Mouse (Mus musculus): ENCODE data around the gene Glul.

Glul gene

DNA sequence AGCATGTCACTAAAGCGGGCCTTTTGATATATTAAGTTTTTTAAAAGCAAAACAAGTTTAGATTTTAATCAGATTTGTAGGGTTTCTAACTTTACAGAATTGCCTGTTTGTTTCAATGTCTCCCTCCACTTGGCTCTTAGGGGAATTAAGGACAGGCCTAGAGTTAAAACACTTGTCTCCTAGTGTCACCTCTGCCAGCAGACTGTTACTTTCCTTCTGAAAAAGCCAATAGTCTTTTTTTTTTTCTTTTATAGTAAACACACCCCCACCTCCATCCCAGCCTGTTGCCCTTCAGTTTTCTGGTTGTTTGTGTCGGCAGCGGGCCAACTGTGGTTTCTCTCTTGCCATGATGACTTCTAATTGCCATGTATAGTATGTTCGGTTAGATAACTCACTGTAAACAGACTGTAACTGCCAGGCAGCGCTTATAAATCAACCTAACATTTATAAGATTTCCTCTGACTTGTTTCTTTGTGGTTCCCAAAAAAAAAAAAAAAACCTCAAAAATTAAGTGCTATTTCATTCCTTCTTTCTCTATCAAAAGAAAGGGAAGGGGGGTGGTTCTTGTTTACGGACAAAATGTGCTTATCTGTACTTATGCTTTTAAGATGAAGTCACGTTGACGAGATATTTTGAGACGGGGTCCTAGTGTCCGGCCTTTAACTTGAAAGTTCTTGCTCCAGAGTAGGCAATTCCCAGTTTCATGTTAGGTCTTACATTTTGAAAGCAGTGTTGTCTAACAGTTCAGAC, 9.6 kb downstream of the Glul start:
- DNase-seq (ENCODE audit: low read depth, low spot score): no peak

- DNase-seq (ENCODE audit: low read depth, low spot score): no peak
These were observed 10.2 kb downstream of the Glul start for GRCm38 (mm10) chr1:153909963-153910291.

- DNase-seq (ENCODE audit: low read depth, low spot score): peak; percentile 34
These were observed 10.7 kb downstream of the Glul start for GRCm38 (mm10) chr1:153910423-153910822.

- DNase-seq (ENCODE audit: low read depth, low spot score): no peak
These were observed 11.6 kb downstream of the Glul start for GRCm38 (mm10) chr1:153911276-153911795.

- DNase-seq (ENCODE audit: low read depth, low spot score): no peak
These were observed 14.1 kb downstream of the Glul start for GRCm38 (mm10) chr1:153913869-153914268.

DNA sequence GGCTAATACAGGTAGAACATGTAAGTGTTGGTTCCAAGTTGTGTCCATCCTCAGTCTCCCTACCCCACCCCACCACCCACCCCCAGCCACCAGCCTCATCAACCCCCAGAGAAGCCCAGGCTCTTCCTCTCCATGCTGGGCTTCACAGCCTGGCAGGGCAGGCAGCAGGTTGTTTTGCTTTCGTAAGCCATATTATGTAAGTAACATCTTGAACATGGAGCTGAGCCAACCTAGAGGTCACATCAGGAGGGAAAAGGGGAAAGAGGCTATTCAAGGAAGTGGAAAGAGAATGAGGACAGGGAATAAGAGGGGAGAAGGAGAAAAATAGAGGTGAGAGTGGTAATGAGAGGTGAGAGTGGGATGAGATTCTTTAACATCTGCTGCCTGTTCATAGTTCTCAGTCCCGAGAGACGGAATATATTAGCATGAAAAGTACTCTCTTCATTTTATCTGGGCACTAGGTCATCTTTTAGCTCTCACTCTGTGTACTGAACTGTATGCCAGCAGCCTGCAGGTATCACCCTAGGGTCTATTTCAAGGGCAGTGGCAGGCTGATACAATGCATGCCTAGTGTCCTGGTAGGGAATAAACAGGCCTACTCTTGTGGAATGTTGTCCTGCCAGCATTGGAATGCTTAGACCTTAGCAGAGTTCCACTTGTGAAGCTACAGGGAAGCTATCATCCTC, 18.9 kb downstream of the Glul start:
- DNase-seq (ENCODE audit: low read depth, low spot score): no peak

DNA sequence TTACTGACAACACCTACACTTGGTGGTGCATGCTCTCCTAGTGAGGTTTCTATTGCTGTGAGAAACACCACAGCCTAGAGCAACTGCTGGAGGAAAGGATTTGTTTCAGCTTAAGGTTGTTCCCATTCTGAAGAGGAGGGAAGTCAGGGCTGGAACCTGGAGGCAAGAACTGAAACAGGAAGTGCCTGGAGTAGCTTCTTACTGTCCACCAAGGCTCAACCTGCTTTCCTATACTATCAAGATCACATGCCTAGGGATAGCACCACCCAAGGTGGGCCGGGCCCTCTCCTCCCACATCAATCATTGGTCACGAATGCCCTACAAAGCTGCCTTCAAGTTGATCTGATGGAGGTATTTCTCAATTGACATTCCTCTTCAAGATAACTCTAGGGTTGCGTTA, 21.9 kb downstream of the Glul start:
- no peak for DNase-seq (ENCODE audit: low read depth, low spot score)

- no peak for DNase-seq (ENCODE audit: low read depth, low spot score)
These were observed 22.9 kb downstream of the Glul start for GRCm38 (mm10) chr1:153922571-153923021.

GRCm38 (mm10) chr1:153924395-153925385, 24.9 kb downstream of the Glul start:
- no peak for DNase-seq (ENCODE audit: low read depth, low spot score)

- no peak for DNase-seq (ENCODE audit: low read depth, low spot score)
These were observed 30.7 kb downstream of the Glul start for GRCm38 (mm10) chr1:153930431-153930830.

DNA sequence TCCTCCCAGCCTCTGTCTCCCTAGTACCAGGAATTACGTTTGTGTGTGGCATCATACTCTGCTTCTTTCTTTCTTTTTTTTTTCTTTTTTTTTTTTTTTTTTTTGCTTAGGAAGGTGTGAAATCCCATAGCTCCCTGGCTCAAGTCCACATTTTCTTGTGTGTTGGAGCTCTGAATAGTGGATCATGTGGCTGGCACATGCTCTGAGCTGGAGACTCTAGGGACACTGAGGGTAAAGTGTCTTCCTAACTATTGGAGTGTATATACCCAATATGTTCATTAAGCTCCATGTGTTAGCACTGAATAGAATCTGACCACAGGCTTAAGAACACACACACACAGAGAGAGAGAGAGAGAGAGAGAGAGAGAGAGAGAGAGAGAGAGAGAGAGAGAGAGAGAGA, 34.0 kb downstream of the Glul start:
- no peak for DNase-seq (ENCODE audit: low read depth, low spot score)

GRCm38 (mm10) chr1:153935844-153936380, 36.2 kb downstream of the Glul start:
- DNase-seq (ENCODE audit: low read depth, low spot score): peak; percentile 50

DNA sequence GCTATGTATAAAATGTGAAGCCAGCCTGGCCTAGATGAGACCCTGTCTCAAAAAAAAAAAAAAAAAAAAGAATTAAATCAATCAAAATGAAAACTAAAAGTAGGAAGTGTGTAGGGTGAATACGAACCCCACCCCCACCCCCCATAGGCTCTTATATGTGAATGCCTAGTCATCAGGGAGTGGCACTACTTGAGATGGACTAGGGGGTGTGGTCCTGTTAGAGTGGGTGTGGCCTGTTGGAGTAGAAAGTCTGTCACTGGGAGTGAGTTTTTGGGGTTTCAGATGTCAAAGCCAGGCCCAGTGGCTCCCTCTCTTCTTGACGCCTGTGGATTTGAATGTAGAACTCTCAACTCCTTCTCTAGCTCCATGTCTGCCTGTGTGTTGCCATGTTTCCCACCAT, 37.3 kb downstream of the Glul start:
- DNase-seq (ENCODE audit: low read depth, low spot score): no peak

GRCm38 (mm10) chr1:153940986-153941385, 41.2 kb downstream of the Glul start:
- peak; percentile 85 for DNase-seq (ENCODE audit: low read depth, low spot score)

GRCm38 (mm10) chr1:153945181-153945580, 45.4 kb downstream of the Glul start:
- no peak for DNase-seq (ENCODE audit: low read depth, low spot score)

- no peak for DNase-seq (ENCODE audit: low read depth, low spot score)
These were observed 47.2 kb downstream of the Glul start for GRCm38 (mm10) chr1:153946971-153947370.

DNA sequence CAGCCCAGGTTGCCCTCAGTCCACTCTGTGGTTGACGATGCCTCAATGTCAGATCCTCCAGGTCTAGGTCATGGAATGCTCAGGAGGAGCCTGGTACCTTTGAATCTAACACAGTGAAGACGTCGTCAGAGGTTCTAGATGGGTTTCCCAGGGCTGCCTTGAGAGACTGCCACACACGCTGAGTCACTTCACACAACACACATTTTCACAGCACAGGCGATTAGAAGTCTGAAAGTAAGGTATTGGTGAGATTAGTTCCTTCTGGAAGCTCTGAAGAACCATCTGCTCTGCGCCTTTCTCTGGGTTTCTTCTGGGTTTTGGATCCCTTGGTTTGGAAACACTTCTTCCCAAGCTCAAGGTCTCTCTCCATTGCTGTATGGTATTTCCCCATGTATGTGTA, 48.1 kb downstream of the Glul start:
- peak; percentile 75 for DNase-seq (ENCODE audit: low read depth, low spot score)

- peak; percentile 62 for DNase-seq (ENCODE audit: low read depth, low spot score)
These were observed 53.5 kb downstream of the Glul start for GRCm38 (mm10) chr1:153953232-153953631.

DNA sequence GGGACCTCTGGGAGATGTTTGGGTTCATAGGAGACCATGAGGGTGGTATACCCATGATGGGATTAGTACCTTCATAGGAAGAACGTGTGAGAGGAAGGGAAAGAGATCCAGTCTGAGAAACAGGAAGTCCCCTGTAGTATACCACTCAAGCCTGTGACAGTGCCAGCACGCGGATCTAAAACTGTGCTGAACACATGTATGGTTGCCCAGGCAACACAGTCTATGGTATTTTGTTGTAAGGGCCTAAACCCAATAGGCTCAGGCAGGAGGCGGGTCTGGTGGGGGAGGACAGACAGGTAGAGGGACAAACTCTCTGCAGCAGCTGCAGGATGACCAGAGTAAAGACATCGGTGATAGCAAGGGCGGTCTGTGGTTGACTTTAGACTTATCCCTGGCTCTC, 54.1 kb downstream of the Glul start:
- peak; percentile 66 for DNase-seq (ENCODE audit: low read depth, low spot score)

- no peak for DNase-seq (ENCODE audit: low read depth, low spot score)
These were observed 58.1 kb downstream of the Glul start for GRCm38 (mm10) chr1:153957850-153958249.
